27 mouse cellular contexts compared by ENCODE assay signal in the genomic region with DNA sequence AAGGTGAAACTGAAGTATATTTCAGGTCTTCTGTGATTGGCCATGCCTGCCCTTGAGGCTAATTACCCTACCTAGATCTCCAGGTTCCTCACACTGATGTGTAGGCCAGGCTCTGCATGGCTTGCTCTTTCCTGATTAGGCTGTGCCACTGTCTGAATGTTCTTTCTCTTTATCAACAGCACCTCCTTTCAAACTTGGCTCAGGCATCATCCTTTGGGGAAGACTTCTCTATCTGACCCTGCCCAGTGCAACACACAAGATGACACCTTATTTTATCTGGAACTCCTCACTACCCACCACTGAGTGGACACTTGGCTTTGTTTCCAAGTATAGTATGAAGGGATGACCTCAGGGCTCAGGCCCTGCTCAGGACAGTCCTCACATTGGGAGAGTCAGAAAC. TPM values are rescaled to one million over a fixed set of nuclear protein-coding genes. Genes with fewer than 3 reads are reported as not detected.
DNase-seq lines count a peak whose midpoint lies in the region; ATAC-seq lines count a peak whose summit lies in the region.
"Had no signal": no experiment of that assay in that cellular context is flagged by ENCODE, and none has a peak within 500 bp of the region (broad histone marks: within the 10 kb centered on the region; RNA-seq: fewer than 3 reads in every experiment).

No protein-coding gene starts in this region.

- H3K27ac ChIP-seq in liver, embryonic 12.5 days, result peak overlapping the region; percentile 36; the same call in 1 of the 2 replicates
- no peak overlapping the region for H3K27ac ChIP-seq in midbrain, embryonic 16.5 days (ENCODE audit: low read length)
- H3K27ac ChIP-seq: embryonic facial prominence, embryonic 13.5 days; forebrain, embryonic 15.5 days; hindbrain, embryonic 13.5 days; kidney, postnatal 0 days; limb, embryonic 12.5 days; neural tube, embryonic 15.5 days had no signal

- no peaks in the 10 kb centered on the region for H3K36me3 ChIP-seq in liver, embryonic 12.5 days
- no peaks in the 10 kb centered on the region for H3K36me3 ChIP-seq in midbrain, embryonic 16.5 days (ENCODE audit: control insufficient read depth, insufficient read depth, low read length)
- H3K36me3 ChIP-seq: embryonic facial prominence, embryonic 13.5 days; forebrain, embryonic 15.5 days; hindbrain, embryonic 13.5 days; limb, embryonic 12.5 days; neural tube, embryonic 15.5 days had no signal

- H3K27me3 ChIP-seq in liver, embryonic 12.5 days (replicated peaks), result peaks cover 5% of the 10 kb centered on the region
- no peaks in the 10 kb centered on the region for H3K27me3 ChIP-seq in midbrain, embryonic 16.5 days (ENCODE audit: control insufficient read depth, insufficient read depth, low read depth, low read length)
- H3K27me3 ChIP-seq: CH12.LX; embryonic facial prominence, embryonic 13.5 days; hindbrain, embryonic 13.5 days; limb, embryonic 12.5 days; neural tube, embryonic 15.5 days had no signal

- ATAC-seq in common myeloid progenitor, adult 5-6 weeks (replicated peaks; ENCODE audit: low read depth, poor library complexity, severe bottlenecking), result peak; percentile 80
- peak; percentile 90 for ATAC-seq in liver, embryonic 12.5 days
- ATAC-seq in megakaryocyte, adult 5-6 weeks (ENCODE audit: poor library complexity, severe bottlenecking), result peak; percentile 64
- no peak for ATAC-seq in midbrain, embryonic 16.5 days
- ATAC-seq: forebrain, embryonic 15.5 days had no signal

- no peak overlapping the region; the same call in 1 of the 2 replicates for H3K9ac ChIP-seq in liver, embryonic 12.5 days
- H3K9ac ChIP-seq in midbrain, embryonic 16.5 days (ENCODE audit: low read depth, low read length), result no peak overlapping the region
- H3K9ac ChIP-seq: embryonic facial prominence, embryonic 13.5 days; forebrain, embryonic 15.5 days; hindbrain, embryonic 13.5 days; limb, embryonic 12.5 days; neural tube, embryonic 15.5 days had no signal

- peak; percentile 83 for DNase-seq in MEL-GATA-1-ER (ENCODE audit: extremely low read depth, low read depth)
- DNase-seq in embryo, embryonic 11 days, result no peak
- DNase-seq in left cerebral cortex, adult 8-10 months (ENCODE audit: low spot score in 2 of 2), result no peak
- DNase-seq in frontal cortex, postnatal 25 days (ENCODE audit: low spot score in 2 of 2), result no peak
- DNase-seq: adrenal gland, postnatal 25 days; B cell, adult 2 months; cerebellum, adult 18-20 months; cerebellum, postnatal 14 days; gastrocnemius, postnatal 14 days; heart, adult 18-20 months; kidney, adult 2 months; layer of hippocampus, postnatal 36 days; lung, adult 2 months; lung, postnatal 14 days; right cerebral cortex, adult 18-20 months; right cerebral cortex, postnatal 4 days had no signal

- H3K4me3 ChIP-seq in liver, embryonic 12.5 days, result no peak overlapping the region
- H3K4me3 ChIP-seq in midbrain, embryonic 16.5 days (ENCODE audit: low read depth, low read length), result no peak overlapping the region
- H3K4me3 ChIP-seq: embryonic facial prominence, embryonic 13.5 days; forebrain, embryonic 15.5 days; hindbrain, embryonic 13.5 days; limb, embryonic 12.5 days; neural tube, embryonic 15.5 days had no signal

- no peaks in the 10 kb centered on the region for H3K9me3 ChIP-seq in liver, embryonic 12.5 days (replicated peaks)
- H3K9me3 ChIP-seq in midbrain, embryonic 16.5 days (replicated peaks; ENCODE audit: control insufficient read depth, low read length, poor library complexity, severe bottlenecking), result no peaks in the 10 kb centered on the region
- H3K9me3 ChIP-seq: embryonic facial prominence, embryonic 13.5 days; forebrain, embryonic 15.5 days; hindbrain, embryonic 13.5 days; limb, embryonic 12.5 days; neural tube, embryonic 15.5 days had no signal

- no peak overlapping the region for H3K4me2 ChIP-seq in liver, embryonic 12.5 days
- H3K4me2 ChIP-seq in midbrain, embryonic 16.5 days (ENCODE audit: low read length), result no peak overlapping the region
- H3K4me2 ChIP-seq: embryonic facial prominence, embryonic 13.5 days; forebrain, embryonic 15.5 days; hindbrain, embryonic 13.5 days; limb, embryonic 12.5 days; neural tube, embryonic 15.5 days had no signal

- peaks cover 24% of the 10 kb centered on the region for H3K4me1 ChIP-seq in liver, embryonic 12.5 days
- H3K4me1 ChIP-seq in midbrain, embryonic 16.5 days (ENCODE audit: control insufficient read depth, insufficient read depth, low read length), result no peaks in the 10 kb centered on the region
- H3K4me1 ChIP-seq: embryonic facial prominence, embryonic 13.5 days; forebrain, embryonic 15.5 days; limb, embryonic 12.5 days had no signal

RNA-seq across cellular contexts. Expression of a gene that starts 36.1 kb away (rescaled TPM):
- 0.41 and 0.44 TPM in 2 replicates for total RNA-seq in common myeloid progenitor, adult 5-6 weeks (2017)
- polyA plus RNA-seq in liver, embryonic 12.5 days (2016; fragmentation: Nextera tagmentation; extraction: Ambion mirVana), result 0.59 and 0.67 TPM in 2 replicates
- total RNA-seq in megakaryocyte, adult 5-6 weeks (2015), result 0.04 TPM in 1 of 2 replicates, not detected in the other
- total RNA-seq in megakaryocyte, adult 5-6 weeks (2017), result not detected in 2 replicates
- 10 to 100 TPM; 78.2 to 97.8 (median 85.7) TPM for total RNA-seq in left cerebral cortex, adult 8-10 months (2022)
- 10.9 and 12.8 TPM in 2 replicates for polyA plus RNA-seq in midbrain, embryonic 16.5 days (2015; fragmentation: Nextera tagmentation; extraction: Ambion mirVana)

RNA-seq across cellular contexts. Expression of a gene that starts 47.5 kb away (rescaled TPM):
- not detected in 2 replicates for total RNA-seq in common myeloid progenitor, adult 5-6 weeks (2017)
- 0.04 and 0.19 TPM in 2 replicates for polyA plus RNA-seq in liver, embryonic 12.5 days (2016; fragmentation: Nextera tagmentation; extraction: Ambion mirVana)
- not detected in 2 replicates for total RNA-seq in megakaryocyte, adult 5-6 weeks (2015)
- not detected in 2 replicates for total RNA-seq in megakaryocyte, adult 5-6 weeks (2017)
- total RNA-seq in left cerebral cortex, adult 8-10 months (2022), result 1 to 10 TPM in 1 of 4 experiments, under 1 TPM in 3; 0.79 to 1.2 (median 0.88) TPM
- 1.2 and 2.9 TPM in 2 replicates for polyA plus RNA-seq in midbrain, embryonic 16.5 days (2015; fragmentation: Nextera tagmentation; extraction: Ambion mirVana)
- total RNA-seq: CH12.LX had no signal

Comparison
In these comparisons a context has a peak if more than half of its experiments do, and no peak if none do; other contexts are left out.
1. RNA of a gene that starts 36.1 kb away (total RNA-seq): 78.2 to 97.8 TPM in left cerebral cortex, adult 8-10 months; 0.41 to 0.44 TPM in common myeloid progenitor, adult 5-6 weeks and 0.04 TPM in megakaryocyte, adult 5-6 weeks; every median in the first group is over 10 times any median in the second.